In the genomic region with DNA sequence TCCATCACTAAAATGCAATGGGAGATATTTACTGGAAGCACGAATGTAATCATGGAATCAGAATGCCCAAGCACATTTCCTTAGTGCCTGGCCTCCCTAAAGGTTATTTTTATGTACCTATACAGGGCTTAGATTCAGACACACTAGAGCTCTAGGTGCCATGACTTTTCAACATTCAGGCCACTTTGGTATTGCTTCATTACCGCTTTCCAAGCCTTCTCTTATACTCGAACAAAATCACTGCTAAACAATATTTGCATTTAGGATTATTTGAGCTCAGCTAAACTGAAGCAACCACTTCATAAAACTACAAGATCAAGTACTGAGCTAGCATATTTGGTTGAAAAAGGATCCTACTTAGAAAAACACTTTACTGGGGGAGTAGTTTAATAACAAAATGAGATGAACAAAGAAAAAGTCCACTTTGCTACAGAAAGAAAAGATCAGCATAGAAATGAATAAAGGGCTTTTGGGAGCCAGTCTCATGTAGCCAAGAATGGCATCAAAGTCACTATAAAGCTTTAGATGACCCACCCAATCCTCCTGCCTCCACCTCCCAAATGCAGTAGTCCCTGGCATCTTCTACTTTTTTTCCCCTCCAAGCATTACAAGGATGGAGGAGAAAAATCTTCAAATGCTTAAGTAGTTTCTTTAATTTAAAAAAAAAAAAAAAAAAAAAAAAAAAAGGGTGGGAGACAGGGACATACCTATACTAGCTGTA, we compare ENCODE assay signal across 9 mouse cellular contexts. TPM values are rescaled to one million over a fixed set of nuclear protein-coding genes. Genes with fewer than 3 reads are reported as not detected.
DNase-seq lines count a peak whose midpoint lies in the region; ATAC-seq and TF ChIP-seq lines count a peak whose summit lies in the region.
"Had no signal": no experiment of that assay in that cellular context is flagged by ENCODE, and none has a peak within 500 bp of the region (broad histone marks: within the 10 kb centered on the region; RNA-seq: fewer than 3 reads in every experiment).

No protein-coding gene starts in this region.

- H3K9ac ChIP-seq in forebrain, embryonic 14.5 days (ENCODE audit: low read length), result no peak overlapping the region
- no peak overlapping the region for H3K9ac ChIP-seq in forebrain, postnatal 0 days
- H3K9ac ChIP-seq in kidney, embryonic 15.5 days, result no peak overlapping the region
- H3K9ac ChIP-seq in ES-E14 (ENCODE audit: insufficient read depth, low read depth, low read length, poor library complexity, severe bottlenecking), result no peak overlapping the region
- H3K9ac ChIP-seq in liver, embryonic 16.5 days (ENCODE audit: low read depth, low read length), result no peak overlapping the region

- ATAC-seq in forebrain, embryonic 14.5 days, result no peak
- no peak for ATAC-seq in forebrain, postnatal 0 days
- ATAC-seq in kidney, embryonic 15.5 days (replicated peaks; ENCODE audit: low FRiP score), result no peak
- no peak for ATAC-seq in liver, embryonic 16.5 days (ENCODE audit: low read depth)
- no peak for ATAC-seq in activated CD4-positive, CD25-positive, alpha-beta regulatory T cell, adult 4 months

- DNase-seq in forebrain, embryonic 14.5 days (ENCODE audit: low spot score), result no peak
- no peak for DNase-seq in forebrain, postnatal 0 days
- DNase-seq in kidney, postnatal 36 days, result no peak
- DNase-seq in ES-E14 (ENCODE audit: low read depth, low spot score), result no peak
- DNase-seq in retina, embryonic 14.5 days (ENCODE audit: low spot score), result no peak
- DNase-seq: kidney, postnatal 14 days had no signal

- in situ Hi-C loops in ES-E14 (cut with MboI; ENCODE audit: low sequenced_read_pairs in 2 of 2, unreplicated experiment in 2 of 2), result no loop called here

- H3K4me3 ChIP-seq in forebrain, embryonic 14.5 days (ENCODE audit: low read depth, low read length), result no peak overlapping the region
- no peak overlapping the region for H3K4me3 ChIP-seq in forebrain, postnatal 0 days (ENCODE audit: low read depth, low read length)
- H3K4me3 ChIP-seq in kidney, embryonic 15.5 days (replicated peaks), result no peak overlapping the region
- H3K4me3 ChIP-seq in ES-E14 (ENCODE audit: insufficient read depth in 1 of 2, low read depth in 1 of 2, low read length in 2 of 2, poor library complexity in 1 of 2, severe bottlenecking in 1 of 2), result peak overlapping the region; percentile 24 to 97; a peak in 2 of 4 replicates
- no peak overlapping the region for H3K4me3 ChIP-seq in liver, embryonic 16.5 days (ENCODE audit: low read depth, low read length)

- peaks cover 33% of the 10 kb centered on the region for H3K4me1 ChIP-seq in forebrain, embryonic 14.5 days (ENCODE audit: control insufficient read depth, insufficient read depth, low read length)
- H3K4me1 ChIP-seq in forebrain, postnatal 0 days (ENCODE audit: insufficient read depth), result peaks cover 16% of the 10 kb centered on the region
- peaks cover 31% of the 10 kb centered on the region for H3K4me1 ChIP-seq in kidney, embryonic 15.5 days
- peaks cover 0 to 21% of the 10 kb centered on the region in 2 experiments; a peak in 2 of 4 replicates for H3K4me1 ChIP-seq in ES-E14 (ENCODE audit: control insufficient read depth in 2 of 2, insufficient read depth in 2 of 2, low read length in 2 of 2, poor library complexity in 1 of 2)
- peaks cover 17% of the 10 kb centered on the region for H3K4me1 ChIP-seq in liver, embryonic 16.5 days (ENCODE audit: control insufficient read depth, low read depth, low read length)

- peak overlapping the region; percentile 23 for H3K4me2 ChIP-seq in forebrain, embryonic 14.5 days (ENCODE audit: low read length)
- no peak overlapping the region for H3K4me2 ChIP-seq in forebrain, postnatal 0 days (ENCODE audit: low read depth)
- H3K4me2 ChIP-seq in kidney, embryonic 15.5 days, result peak overlapping the region; percentile 32; the same call in 1 of the 2 replicates
- H3K4me2 ChIP-seq in liver, embryonic 16.5 days (ENCODE audit: low read depth, low read length), result peak overlapping the region; percentile 30; the same call in 1 of the 2 replicates

- no peaks in the 10 kb centered on the region for H3K9me3 ChIP-seq in forebrain, embryonic 14.5 days (replicated peaks; ENCODE audit: control insufficient read depth, low read length)
- H3K9me3 ChIP-seq in forebrain, postnatal 0 days (ENCODE audit: low read length), result no peaks in the 10 kb centered on the region
- H3K9me3 ChIP-seq in kidney, embryonic 15.5 days (replicated peaks), result no peaks in the 10 kb centered on the region
- no peaks in the 10 kb centered on the region for H3K9me3 ChIP-seq in ES-E14 (ENCODE audit: control insufficient read depth, insufficient read depth, low read depth, low read length)
- H3K9me3 ChIP-seq in liver, embryonic 16.5 days (replicated peaks; ENCODE audit: control insufficient read depth, low read length), result no peaks in the 10 kb centered on the region

- no peak for TF ChIP-seq CTCF in forebrain, postnatal 0 days (IDR thresholded peaks at IDR 0.05; ENCODE audit: low read depth)

- no peaks in the 10 kb centered on the region for H3K27me3 ChIP-seq in forebrain, embryonic 14.5 days (replicated peaks; ENCODE audit: control insufficient read depth, insufficient read depth, low read length)
- H3K27me3 ChIP-seq in forebrain, postnatal 0 days (ENCODE audit: insufficient read depth, low read length), result no peaks in the 10 kb centered on the region
- H3K27me3 ChIP-seq in kidney, embryonic 15.5 days, result no peaks in the 10 kb centered on the region
- no peaks in the 10 kb centered on the region for H3K27me3 ChIP-seq in liver, embryonic 16.5 days (ENCODE audit: control insufficient read depth, insufficient read depth, low read depth, low read length)

- no peak overlapping the region for H3K27ac ChIP-seq in forebrain, embryonic 14.5 days (ENCODE audit: low read depth, low read length)
- H3K27ac ChIP-seq in forebrain, postnatal 0 days (ENCODE audit: low read depth, low read length), result no peak overlapping the region
- no peak overlapping the region for H3K27ac ChIP-seq in kidney, embryonic 15.5 days
- H3K27ac ChIP-seq in ES-E14 (ENCODE audit: insufficient read depth, low read depth, low read length, poor library complexity, severe bottlenecking), result no peak overlapping the region
- no peak overlapping the region for H3K27ac ChIP-seq in liver, embryonic 16.5 days (ENCODE audit: low read length)

- 55% methylated on average over 3 of the region's 3 CpGs for WGBS in forebrain, embryonic 14.5 days
- WGBS in forebrain, postnatal 0 days, result 43% methylated on average over 3 of the region's 3 CpGs
- 56% methylated on average over 3 of the region's 3 CpGs for WGBS in kidney, embryonic 15.5 days
- 48% methylated on average over 3 of the region's 3 CpGs for whole genome bisulfite sequencing in liver, embryonic 16.5 days (ENCODE audit: insufficient replicate concordance)

- 0 out of 2 replicates have a peak, but pooled peaks cover 5% of the 10 kb centered on the region for H3K36me3 ChIP-seq in forebrain, embryonic 14.5 days (ENCODE audit: control insufficient read depth, insufficient read depth, low read length)
- no peaks in the 10 kb centered on the region for H3K36me3 ChIP-seq in forebrain, postnatal 0 days (ENCODE audit: insufficient read depth)
- peaks cover 5% of the 10 kb centered on the region; the same call in 1 of the 2 replicates for H3K36me3 ChIP-seq in kidney, embryonic 15.5 days
- H3K36me3 ChIP-seq in ES-E14 (ENCODE audit: control insufficient read depth, insufficient read depth, low read length, poor library complexity, severe bottlenecking), result no peaks in the 10 kb centered on the region; the same call in 1 of the 2 replicates
- peaks cover 5% of the 10 kb centered on the region for H3K36me3 ChIP-seq in liver, embryonic 16.5 days (ENCODE audit: control insufficient read depth, insufficient read depth)

TF ChIP-seq in ES-E14, 5 proteins besides CTCF, POLR2A, EP300 and RAD21:
- peak; percentile 55; the same call in 1 of the 2 replicates for TF ChIP-seq ZNF384 (IDR thresholded peaks at IDR 0.05; ENCODE audit: low read depth, low read length)
- no peak for TF ChIP-seq MAFK (IDR thresholded peaks at IDR 0.05; ENCODE audit: insufficient read depth, low read depth, low read length)

RNA-seq across cellular contexts. Expression of a gene that starts 5.2 kb away (rescaled TPM):
- polyA plus RNA-seq in forebrain, embryonic 14.5 days (2014; fragmentation: Nextera tagmentation; extraction: Ambion mirVana), result 323 and 365 TPM in 2 replicates
- 185 and 216 TPM in 2 replicates for total RNA-seq in forebrain, postnatal 0 days (2014; rRNA removed)
- polyA plus RNA-seq in forebrain, postnatal 0 days (2015; fragmentation: Nextera tagmentation; extraction: Ambion mirVana), result 248 and 267 TPM in 2 replicates
- 387 and 421 TPM in 2 replicates for polyA plus RNA-seq in kidney, embryonic 15.5 days (2015; fragmentation: Nextera tagmentation; extraction: Ambion mirVana)
- total RNA-seq in ES-E14 (2012; rRNA removed), result 227 and 249 TPM in 2 replicates
- 126 and 138 TPM in 2 replicates for polyA plus RNA-seq in liver, embryonic 16.5 days (2015; fragmentation: Nextera tagmentation; extraction: Ambion mirVana)
- 100 to 1,000 TPM; 191 to 329 TPM for polyA plus RNA-seq in activated CD4-positive, CD25-positive, alpha-beta regulatory T cell, adult 4 months (2017; shearing (Covaris generic))

Comparison
In these comparisons a context has a peak if more than half of its experiments do, and no peak if none do; other contexts are left out.
1. H3K4me3 ChIP-seq: peak in ES-E14 (2 of 2); none in forebrain, embryonic 14.5 days (single experiment), forebrain, postnatal 0 days (single experiment), kidney, embryonic 15.5 days (single experiment) and liver, embryonic 16.5 days (single experiment).